Mouse (Mus musculus): ENCODE data around the gene Slc29a1. TPM values are rescaled to one million over a fixed set of nuclear protein-coding genes. Genes with fewer than 3 reads are reported as not detected.

Slc29a1 gene
- polyA plus RNA-seq, 1 experiment, result 219 TPM

DNA sequence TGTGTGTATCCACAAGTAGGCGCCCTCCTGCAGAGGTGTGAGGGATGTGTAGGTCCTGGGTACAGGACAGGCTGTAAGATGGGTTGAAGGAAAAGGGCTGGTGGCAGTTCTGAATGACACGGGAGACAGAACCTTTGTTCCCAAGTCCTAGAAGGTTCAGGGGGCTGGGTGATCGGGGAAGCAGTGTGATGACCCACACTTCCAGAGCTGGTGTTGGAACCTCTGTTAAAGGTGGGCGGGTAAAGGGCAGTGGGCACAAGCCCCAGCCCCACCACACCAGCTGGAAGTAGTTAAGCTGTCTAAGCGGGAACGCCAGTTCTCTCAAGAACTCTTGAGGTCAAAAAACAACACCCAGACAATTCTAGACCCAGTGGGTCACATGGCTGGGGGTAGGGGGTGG lies 9.0 kb downstream of the Slc29a1 start:
- no peak for DNase-seq (ENCODE audit: low spot score)

DNA sequence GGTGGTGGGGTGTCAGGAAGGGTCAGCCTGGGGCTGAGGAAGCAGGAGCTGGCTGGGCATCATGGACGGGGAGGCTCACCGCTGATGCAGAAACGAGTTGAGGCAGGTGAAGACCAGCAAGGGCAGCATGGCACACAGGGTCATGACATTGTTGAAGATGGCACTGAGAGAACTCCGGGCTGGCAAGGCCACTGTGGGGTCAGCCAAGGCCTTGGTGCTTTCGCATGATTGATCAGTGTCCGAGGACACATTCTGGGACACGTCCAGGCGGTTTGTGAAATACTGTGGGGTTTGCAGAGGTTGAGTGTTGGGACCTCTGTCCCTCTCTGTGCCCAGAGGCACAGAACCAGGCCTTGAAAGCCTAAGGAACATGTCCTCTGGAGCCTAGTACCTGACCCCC lies 9.6 kb downstream of the Slc29a1 start:
- no peak for DNase-seq (ENCODE audit: low spot score)

DNA sequence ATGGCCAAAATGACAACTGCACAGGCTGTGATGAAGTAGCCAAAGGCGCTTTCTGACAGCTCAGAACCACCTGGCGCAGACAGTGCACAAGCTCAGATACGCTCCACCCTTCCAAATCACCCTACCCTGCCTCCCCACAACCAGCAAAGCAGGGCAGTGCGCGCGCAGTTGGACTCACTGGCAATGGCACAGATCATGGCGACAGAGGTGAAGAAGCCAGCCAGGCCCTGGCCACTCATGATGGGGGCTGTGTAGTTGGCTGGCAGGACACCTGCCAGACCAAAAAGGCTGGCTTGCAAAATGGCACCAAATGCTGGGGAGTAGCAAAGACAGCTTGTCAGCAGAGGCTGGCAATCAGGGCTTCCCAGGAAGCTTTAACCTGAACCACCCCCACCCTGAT lies 10.2 kb downstream of the Slc29a1 start:
- no peak for DNase-seq (ENCODE audit: low spot score)

DNA sequence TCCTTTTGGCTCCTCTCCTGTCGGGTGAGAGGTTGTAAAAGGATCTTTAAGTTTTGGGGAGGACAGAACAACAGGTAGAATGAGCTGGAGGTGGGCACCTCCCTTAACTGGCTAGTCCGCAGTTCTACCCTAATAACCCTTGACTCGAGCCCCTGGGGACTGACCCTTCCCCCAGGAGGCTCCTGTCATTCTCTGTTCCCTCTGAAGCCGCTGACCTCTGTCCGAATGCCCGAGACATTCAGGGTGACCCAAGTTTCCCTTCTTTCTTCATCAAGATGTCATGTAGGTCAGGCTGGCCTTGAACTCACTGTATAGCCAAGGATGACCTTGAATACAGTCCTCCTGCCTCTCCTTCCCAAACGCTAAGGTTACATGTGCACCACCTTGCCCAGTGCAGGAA lies 11.0 kb downstream of the Slc29a1 start:
- DNase-seq (ENCODE audit: low spot score), result no peak

DNA sequence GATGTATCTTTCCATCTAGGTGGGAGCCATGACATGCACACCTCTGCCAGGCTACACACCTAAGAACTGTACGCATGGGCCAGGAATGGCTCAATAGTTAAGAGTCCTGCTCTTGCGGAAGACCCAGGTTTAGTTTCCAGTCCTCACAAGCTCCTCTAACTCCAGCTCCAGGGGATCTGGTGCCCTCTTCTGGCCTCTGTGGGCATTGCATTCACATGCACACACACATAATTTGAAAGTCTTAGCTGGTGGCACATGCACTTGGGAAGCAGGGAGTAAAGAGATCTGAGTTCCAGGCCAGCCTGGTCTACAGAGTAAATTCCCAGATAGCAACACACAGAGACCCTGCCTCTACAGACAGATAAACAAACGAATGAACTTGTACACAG lies 13.0 kb downstream of the Slc29a1 start:
- DNase-seq (ENCODE audit: low spot score), result no peak

DNA sequence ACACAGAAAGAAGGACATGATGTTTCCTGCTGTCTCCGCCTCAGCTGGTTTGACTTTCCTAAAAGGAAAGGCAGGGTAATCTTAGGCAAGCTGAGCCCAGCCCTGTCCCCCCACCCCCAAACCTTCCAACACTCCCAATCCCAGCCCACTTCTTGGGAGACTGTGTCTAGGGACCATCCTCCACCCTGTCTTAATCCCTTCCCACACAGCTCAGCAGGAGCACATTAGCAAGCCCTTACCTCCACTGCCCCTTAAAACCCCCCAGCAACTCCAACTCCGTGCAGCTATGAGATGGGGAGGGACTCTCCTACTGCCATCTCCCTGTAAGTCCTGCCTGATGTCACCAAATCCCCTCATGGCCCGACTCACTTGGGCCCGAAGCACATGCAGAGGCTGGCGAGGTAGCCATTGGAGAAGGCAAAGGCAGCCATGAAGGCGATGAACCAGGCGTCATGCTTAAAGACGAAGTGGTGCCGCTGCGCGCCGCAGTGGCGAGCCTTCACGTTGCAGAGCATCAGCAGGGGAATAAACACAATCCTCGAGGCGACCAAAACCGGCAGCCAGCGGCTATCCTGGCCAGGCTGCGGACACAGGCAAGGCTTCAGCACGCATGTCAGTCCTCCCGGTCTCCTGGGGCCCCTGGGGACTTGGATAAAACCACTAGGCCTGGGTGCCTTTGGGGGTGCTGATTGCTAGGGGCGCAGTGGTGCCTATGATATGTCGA lies 13.5 kb downstream of the Slc29a1 start:
- DNase-seq (ENCODE audit: low spot score), result no peak

DNA sequence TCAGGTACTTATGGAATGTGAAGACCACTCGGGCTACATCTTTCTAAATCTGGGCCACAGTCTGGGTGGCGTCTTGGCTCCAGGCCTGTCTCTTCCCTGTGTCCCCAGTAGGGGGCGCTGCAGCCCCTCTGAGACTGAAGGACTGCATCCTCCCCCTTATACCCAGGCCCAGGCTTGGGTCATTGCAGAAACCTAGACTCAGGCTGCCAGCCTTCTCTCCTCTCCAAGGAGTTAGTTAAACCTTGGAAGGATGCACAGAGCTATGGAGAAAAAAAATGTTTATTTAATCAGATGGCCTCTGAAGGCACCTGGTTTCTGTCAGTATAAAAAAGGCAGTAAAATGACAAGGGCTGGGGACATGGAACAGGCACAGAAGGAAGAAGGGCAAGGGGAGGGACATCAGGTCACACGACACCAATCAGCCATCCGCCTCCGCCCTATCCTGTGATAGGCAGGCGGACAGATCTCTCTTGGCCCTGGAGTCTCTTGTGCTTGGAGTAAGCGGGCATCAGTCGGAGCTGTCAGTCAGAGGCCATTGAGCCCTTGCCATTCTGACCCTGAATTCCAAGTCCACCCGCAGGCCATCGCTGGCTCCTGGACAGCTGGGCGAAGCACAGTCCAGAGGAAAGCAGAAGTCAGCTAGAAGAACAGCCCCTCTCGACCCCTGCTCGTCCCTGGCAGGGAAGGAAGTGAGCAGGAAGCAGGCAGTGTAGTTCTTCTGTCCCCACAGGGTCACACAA lies 14.3 kb downstream of the Slc29a1 start:
- DNase-seq (ENCODE audit: low spot score), result peak; percentile 58

DNA sequence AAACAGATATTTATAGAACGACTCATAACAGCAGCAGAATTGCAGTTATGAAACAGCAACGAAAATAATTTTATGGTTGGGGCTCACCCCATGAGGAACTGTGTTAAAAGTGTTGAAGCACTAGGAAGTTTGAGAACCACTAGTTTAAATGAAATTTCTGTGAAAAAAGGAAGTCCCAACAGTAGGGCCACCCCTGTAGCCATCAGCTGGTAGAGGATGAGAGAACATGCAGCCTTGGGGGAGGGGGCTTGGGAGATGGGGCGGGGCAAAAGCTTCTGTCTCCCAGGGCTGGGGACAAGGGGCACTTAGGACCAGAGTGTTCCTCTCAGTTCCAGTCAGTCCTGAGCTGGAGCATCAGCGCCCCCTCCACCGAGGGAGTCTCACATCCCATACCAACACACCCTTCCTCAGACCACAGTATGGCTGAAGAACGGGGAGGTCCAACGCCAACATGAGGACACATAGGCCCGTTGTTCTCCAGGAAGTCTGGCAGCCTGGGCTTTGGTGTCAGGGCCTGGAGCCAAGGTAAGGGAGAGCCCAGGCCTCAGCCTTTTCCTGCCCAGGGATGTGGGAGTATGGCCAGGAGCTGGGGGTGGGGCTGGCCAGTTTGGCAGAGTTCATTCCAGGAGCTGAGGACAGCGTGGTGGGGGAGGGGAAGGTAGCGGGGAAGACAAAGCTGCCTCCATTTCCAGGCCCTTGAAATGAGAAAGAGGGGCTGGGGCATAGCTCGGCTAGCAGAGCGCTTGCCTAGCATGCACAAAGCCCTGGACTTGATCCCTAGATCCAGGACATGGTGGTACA lies 15.1 kb downstream of the Slc29a1 start:
- peak; percentile 56 for DNase-seq (ENCODE audit: low spot score)

DNA sequence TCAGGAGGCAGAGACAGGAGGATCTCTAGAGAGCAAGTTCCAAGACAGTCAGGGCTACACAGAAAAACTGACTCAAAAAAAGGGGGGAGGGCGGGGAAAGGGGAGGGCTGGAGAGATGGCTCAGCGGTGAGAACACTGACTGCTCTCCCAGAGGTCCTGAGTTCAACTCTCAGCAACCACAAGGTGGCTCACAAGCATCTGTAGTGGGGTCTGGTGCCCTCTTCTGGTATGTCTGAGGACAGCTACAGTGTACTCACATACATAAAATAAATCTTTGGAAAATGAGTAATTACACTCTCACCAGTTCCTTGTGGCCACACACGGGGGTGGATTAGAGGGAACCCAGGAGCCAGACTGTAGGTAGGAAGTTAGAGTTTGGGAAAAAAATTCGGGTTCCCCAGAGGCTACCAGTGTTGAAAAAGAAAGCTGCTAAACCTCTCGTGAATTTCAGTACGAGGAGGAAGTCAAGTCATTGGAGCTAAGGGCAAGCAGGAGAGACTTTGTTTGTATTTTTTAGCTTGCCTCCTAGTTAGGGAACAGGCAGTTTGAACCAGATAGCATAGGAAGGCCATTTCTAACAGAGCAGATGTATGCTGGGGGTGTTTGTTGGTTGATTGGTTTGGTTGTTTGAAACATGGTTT lies 16.6 kb downstream of the Slc29a1 start:
- no peak for DNase-seq (ENCODE audit: low spot score)

DNA sequence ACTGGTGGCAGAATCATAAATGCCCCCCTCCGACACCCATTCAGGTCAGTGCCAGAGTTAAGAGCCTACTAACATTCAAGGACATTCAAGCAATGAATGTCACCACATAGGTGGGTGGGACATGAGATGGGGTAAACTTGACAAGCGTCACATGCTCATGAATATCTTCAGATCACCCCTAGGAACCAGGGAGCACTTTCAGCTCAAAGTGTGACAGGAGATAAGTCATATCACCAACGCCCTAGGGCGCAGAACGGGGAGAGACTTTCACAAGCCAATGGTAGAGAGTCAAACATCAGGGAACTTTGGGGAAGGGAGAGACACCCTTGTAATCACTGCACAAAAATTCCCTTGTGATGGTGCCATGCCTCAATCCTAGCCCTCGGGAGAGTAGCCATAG lies 17.2 kb downstream of the Slc29a1 start:
- no peak for DNase-seq (ENCODE audit: low spot score)

DNA sequence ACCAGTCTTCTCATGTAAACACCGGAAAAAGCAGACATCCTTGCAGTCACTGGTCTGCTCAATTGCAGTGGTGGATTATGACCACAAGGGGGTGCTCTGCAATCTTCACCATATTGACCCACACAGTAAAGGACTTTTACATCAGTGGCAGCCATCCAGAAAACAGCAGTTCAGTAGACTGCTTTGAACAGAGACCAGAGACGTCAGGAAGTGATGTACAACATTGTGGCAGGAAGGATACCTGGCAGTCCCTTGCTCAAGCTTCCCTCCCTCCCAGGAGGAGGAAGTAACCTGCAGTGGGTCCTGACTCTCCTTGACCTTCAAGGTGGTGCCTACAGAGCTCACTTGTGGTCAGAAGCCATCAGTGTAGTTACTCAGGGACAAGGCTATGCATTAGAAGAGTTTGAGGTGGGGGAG lies 17.8 kb downstream of the Slc29a1 start:
- no peak for DNase-seq (ENCODE audit: low spot score)

DNA sequence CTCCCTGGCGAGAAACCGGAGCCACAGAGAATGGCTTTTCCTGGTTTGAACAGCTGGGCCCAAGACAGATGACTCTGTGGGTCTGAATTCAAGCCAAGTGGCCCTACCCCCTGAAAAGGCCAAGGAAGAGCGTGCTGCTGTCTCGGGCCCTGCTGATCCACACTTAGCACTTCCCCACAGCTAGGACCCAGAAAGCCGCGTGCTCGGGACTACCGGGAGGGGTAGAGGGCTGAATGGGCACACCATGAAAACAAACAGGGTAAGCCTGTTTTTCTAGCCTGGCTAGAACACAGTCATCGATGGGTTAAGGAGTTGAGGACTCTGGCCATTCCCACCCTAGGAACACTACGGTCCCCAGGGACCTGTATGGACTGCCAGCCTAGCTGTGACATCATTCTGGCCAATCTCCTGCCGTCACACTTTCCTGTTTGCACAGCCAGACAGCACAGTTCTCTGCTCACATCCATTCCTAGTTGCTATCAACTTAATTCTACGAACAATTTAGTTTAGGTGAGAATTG lies 18.4 kb downstream of the Slc29a1 start:
- no peak for DNase-seq (ENCODE audit: low spot score)

DNA sequence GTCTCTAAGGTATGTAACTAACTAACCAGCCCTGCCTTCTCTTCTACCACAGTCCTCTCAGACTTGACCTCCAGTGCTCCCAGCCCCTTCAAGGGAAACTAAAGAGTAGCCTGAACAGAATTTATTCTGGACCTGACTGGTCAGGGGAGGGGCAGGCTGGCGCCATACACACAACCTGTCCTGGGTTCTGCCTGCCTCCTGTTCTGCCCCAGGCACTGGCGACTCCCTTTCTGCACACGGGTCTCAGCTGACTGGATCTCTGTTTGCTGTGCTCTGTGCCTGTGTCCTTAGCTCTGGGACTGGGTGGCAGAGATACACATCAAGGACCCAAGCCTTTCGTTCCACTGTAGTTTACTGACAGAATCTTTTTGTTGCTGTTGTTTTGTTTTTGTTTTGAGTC lies 19.9 kb downstream of the Slc29a1 start:
- DNase-seq (ENCODE audit: low spot score), result no peak

DNA sequence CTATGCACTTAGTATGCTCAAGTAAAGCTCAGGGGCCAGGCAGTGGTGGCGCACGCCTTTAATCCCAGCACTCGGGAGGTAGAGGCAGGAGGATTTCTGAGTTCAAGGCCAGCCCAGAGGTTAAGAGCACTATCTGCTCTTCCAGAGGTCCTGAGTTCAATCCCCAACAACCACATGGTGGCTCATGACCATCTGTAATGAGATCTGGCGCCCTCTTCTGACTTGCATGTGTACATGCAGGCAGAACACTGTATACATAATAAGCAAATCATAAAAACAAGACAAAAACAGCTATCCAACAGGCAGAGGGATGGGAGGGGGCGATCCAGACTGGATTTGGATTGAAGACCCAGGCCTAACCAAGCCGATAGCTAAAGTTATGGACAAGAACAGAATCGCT lies 20.6 kb downstream of the Slc29a1 start:
- no peak for DNase-seq (ENCODE audit: low spot score)

DNA sequence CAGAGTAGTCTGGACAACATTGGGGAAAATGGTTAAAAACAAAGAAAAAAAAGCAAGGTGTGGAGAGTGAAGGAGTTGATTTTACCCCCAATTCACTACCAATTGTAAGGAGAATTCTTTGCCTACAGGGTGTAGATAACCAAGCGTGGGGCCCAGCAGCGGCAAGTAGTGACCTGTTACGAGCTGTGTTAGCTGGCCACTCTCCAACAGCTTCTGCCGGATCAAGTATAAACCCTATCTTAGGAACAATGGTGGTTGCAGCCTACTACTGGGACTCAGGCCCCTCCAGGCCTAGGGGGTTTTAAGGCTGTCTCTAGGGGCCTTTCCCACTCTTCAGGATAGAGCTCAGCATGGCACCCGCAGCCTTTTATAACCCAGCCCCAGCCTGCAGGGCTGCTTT lies 21.2 kb downstream of the Slc29a1 start:
- no peak for DNase-seq (ENCODE audit: low spot score)

DNA sequence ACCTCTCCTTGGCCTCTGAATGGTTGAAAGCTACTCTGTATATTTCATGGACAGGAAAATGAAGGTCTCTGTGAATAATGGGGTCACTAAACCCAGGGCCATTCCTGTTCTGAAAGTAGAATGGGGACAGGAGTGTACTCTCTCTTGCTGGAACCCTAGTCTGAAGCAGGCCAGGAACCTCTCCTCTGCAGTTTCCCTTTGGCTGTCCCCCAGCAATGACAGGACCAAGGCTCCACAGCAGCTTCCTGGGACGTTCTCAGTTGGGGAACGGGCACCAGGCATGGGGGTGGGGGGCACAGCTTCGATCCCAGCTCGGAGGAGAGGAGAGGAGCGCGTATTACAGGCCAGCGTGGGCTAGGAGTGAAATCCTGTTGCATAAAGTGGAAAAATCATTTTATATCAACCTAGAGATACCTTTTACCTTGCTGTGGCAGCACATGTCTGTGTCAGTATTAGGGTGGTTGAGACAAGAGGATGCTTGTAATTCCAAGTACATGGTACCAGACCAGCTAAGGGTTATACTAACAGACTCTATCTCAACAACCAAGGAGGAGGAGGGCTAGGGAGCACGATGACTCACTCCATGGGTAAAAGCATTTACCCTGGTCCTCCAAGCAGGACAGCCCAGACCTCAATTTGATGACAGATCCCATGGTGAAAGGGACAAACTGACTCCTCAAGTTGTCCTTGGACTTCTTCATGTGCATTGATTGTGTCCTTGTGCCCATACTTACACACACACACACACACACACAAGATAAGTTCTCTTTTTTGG lies 24.1 kb downstream of the Slc29a1 start:
- DNase-seq (ENCODE audit: low spot score), result no peak

DNA sequence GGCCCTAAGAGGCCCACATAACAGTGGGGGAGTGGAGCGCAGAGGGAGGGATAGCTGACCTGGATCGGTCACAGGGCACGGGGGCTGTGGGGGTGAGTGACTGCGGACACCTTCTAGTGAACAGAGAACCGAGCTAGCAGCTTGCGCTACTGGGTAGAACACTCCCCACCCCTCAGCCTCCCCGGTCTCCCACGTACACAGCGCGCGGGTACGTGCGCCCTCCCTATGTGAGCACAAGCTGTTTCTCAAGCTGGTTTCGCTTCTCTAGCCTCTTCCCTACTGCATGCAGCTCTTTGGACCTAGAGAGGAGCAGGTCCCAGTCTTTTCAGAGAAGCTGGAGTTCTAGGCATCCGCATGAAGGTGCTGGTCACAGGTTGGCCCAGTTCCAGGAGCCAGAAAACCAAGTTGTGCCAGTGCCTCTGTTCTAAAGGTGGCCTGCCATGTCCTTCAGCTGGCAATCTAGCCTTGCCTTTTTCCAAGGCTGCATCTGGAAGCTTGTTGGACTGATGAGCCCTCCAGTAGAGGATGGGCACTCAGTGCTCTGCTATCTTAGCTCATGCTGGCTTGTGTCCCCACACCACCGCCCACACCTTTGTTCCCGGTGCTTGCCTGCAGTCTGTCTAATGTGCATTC lies 25.2 kb downstream of the Slc29a1 start:
- DNase-seq (ENCODE audit: low spot score), result peak; percentile 64

DNA sequence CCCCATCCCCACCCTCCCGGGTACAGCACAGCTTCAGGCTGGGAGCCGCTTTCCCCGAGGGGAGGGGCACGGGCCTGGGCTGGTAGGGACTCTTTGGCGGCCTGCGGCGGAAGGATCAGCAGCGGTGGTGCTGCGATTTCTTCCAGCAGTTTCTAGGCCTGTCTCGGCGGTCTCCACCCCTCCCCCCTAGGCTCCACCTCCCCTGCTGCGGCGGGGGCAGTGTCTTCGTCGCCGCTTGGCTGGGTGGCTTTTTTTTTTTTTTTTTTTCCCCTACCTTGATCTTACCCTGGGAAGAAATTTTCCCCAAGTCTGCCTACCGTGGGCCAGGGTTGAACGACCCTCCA lies 25.7 kb downstream of the Slc29a1 start:
- DNase-seq (ENCODE audit: low spot score), result peak; percentile 99

DNA sequence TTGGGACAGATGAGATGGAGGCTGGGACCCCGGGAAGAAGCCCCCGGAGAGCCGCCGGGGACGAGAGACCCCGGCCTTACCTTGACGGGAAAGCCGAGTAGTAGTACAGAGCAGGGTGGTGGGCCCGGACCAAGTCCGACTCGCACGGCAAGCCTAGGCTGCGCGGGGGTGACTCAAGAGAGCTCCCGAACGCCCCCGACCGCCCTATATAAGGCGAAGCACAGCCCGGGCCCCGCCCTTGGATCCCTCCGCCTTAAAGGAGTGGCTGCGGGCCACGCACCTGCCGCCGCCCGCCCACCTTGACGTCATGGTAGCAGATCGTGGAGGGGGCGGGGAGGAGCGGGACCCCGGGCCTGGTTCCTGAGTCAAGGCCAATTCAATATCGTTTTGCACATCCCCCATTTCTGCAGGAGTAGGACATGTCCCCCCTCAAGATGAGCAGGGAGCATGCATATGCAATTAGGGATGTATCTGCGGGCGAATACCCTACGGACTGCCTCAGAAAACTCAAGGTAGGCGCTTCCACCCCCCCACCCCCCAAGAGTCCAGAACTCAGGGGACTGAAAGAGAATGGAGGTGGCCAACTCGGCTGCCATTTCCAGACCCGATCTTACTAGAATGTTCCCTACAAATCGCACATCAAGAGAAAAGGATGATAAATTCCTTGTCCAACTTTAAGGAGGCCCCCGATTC lies 26.2 kb downstream of the Slc29a1 start, which contains the start of gene Hsp90ab1:
Hsp90ab1 (minus strand) TSS at position 185 of the 693 bp plus-strand sequence.
- peak; percentile 100 for DNase-seq (ENCODE audit: low spot score)
